Mouse (Mus musculus) gastrocnemius, adult 2 months (tissue): ENCODE measurements at regions not wholly inside any gene's neighbourhood (a gene's known extent, or its start where the extent isn't known, plus 50 kb on each side); places are given as distances from the start of the nearest gene placed in this dataset.
A peak's percentile ranks its signal among the peaks of the same experiment; 100 is the strongest.
"Not testable (repeated sequence)": the region's sequence is repeated elsewhere in the genome, so short reads cannot be mapped to it uniquely, and the experiment has no call there.

Experiments used
- DNase-seq: peaks from one replicate; pipeline ENCODE4 v3.0.0; 2022
- H3K27ac ChIP-seq: fragments of 200-600 bp; 2 replicates; pipeline ENCODE4 v1.8.1; 2022; ENCODE audit warnings: mild to moderate bottlenecking
- H3K4me3 ChIP-seq: fragments of 200-600 bp; 2 replicates; pipeline ENCODE4 v1.8.1; 2022; ENCODE audit warnings: mild to moderate bottlenecking, moderate library complexity
- CTCF ChIP-seq: fragments of 200-600 bp; IDR thresholded peaks from 2 replicates; pipeline ENCODE4 v1.8.1; 2022; ENCODE audit warnings: antibody characterized with exemption, mild to moderate bottlenecking, moderate library complexity
- intact Hi-C: fragments of 180-260 bp; cut with DNase I; formaldehyde crosslinking; loops from one replicate; pipeline ENCODE4 v1.15.1; 2025

GRCm38 (mm10) chr17:47266335-47266734, 102.4 kb upstream of the Mrps10 start:
- intact Hi-C loops, result no loop called here
- no peak for DNase-seq
- no peak for TF ChIP-seq CTCF
- Histone ChIP-seq H3K4me3 (no peak overlapping the region), H3K27ac (no peak overlapping the region)

- TF ChIP-seq CTCF, result no peak
- no peak overlapping the region for H3K4me3 ChIP-seq
- no peak overlapping the region for H3K27ac ChIP-seq
- no peak for DNase-seq
- intact Hi-C loops, result no loop called here
Observed at GRCm38 (mm10) chr17:47262986-47263385, 105.7 kb upstream of the Mrps10 start.

GRCm38 (mm10) chr17:47262141-47262540, 106.5 kb upstream of the Mrps10 start:
- Histone ChIP-seq H3K27ac (no peak overlapping the region), H3K4me3 (no peak overlapping the region)
- DNase-seq, result no peak
- intact Hi-C loops, result no loop called here
- TF ChIP-seq CTCF, result no peak

- no peak for TF ChIP-seq CTCF
- Histone ChIP-seq H3K4me3 (no peak overlapping the region), H3K27ac (no peak overlapping the region)
- intact Hi-C loops, result no loop called here
- DNase-seq, result no peak
Observed at GRCm38 (mm10) chr17:47260976-47261375, 107.7 kb upstream of the Mrps10 start.

GRCm38 (mm10) chr17:47258296-47258695, 110.4 kb upstream of the Mrps10 start:
- intact Hi-C loops, result no loop called here
- no peak overlapping the region for H3K27ac ChIP-seq
- TF ChIP-seq CTCF, result no peak
- no peak for DNase-seq
- H3K4me3 ChIP-seq, result no peak overlapping the region

GRCm38 (mm10) chr17:47255209-47255608, 113.5 kb upstream of the Mrps10 start:
- DNase-seq, result no peak
- Histone ChIP-seq H3K4me3 (no peak overlapping the region), H3K27ac (no peak overlapping the region)
- intact Hi-C loops, result no loop called here
- TF ChIP-seq CTCF, result no peak

GRCm38 (mm10) chr17:47254026-47254425, 114.7 kb upstream of the Mrps10 start:
- no peak overlapping the region for H3K4me3 ChIP-seq
- DNase-seq, result no peak
- H3K27ac ChIP-seq, result no peak overlapping the region
- no peak for TF ChIP-seq CTCF
- intact Hi-C loops, result no loop called here

GRCm38 (mm10) chr17:47250001-47250400, 118.7 kb upstream of the Mrps10 start:
- DNase-seq, result no peak
- intact Hi-C loops, result no loop called here

GRCm38 (mm10) chr17:47249176-47249575, 119.5 kb upstream of the Mrps10 start:
- intact Hi-C loops, result no loop called here
- H3K4me3 ChIP-seq, result no peak overlapping the region
- DNase-seq, result no peak
- no peak overlapping the region for H3K27ac ChIP-seq
- TF ChIP-seq CTCF, result no peak

More at GRCm38 (mm10) chr17:47250001-47250400, 118.7 kb upstream of the Mrps10 start:
- no peak for TF ChIP-seq CTCF
- Histone ChIP-seq H3K4me3 (no peak overlapping the region), H3K27ac (no peak overlapping the region)

GRCm38 (mm10) chr17:47248053-47248452, 120.6 kb upstream of the Mrps10 start:
- Histone ChIP-seq H3K27ac (no peak overlapping the region), H3K4me3 (no peak overlapping the region)
- DNase-seq, result peak; percentile 57
- no peak for TF ChIP-seq CTCF
- intact Hi-C loops, result no loop called here

GRCm38 (mm10) chr17:47247516-47247915, 121.2 kb upstream of the Mrps10 start:
- Histone ChIP-seq H3K4me3 (no peak overlapping the region), H3K27ac (no peak overlapping the region)
- intact Hi-C loops, result no loop called here
- no peak for DNase-seq
- TF ChIP-seq CTCF, result no peak

GRCm38 (mm10) chr17:47246605-47247004, 122.1 kb upstream of the Mrps10 start:
- H3K4me3 ChIP-seq, result no peak overlapping the region
- TF ChIP-seq CTCF, result no peak
- intact Hi-C loops, result no loop called here
- no peak for DNase-seq
- no peak overlapping the region for H3K27ac ChIP-seq

GRCm38 (mm10) chr17:47245635-47246034, 123.1 kb upstream of the Mrps10 start:
- TF ChIP-seq CTCF, result no peak
- no peak for DNase-seq
- intact Hi-C loops, result no loop called here
- no peak overlapping the region for H3K27ac ChIP-seq
- no peak overlapping the region for H3K4me3 ChIP-seq

GRCm38 (mm10) chr17:47239086-47239485, 129.6 kb upstream of the Mrps10 start:
- intact Hi-C loops, result no loop called here
- H3K27ac ChIP-seq, result no peak overlapping the region
- no peak for TF ChIP-seq CTCF
- DNase-seq, result no peak
- H3K4me3 ChIP-seq, result no peak overlapping the region

GRCm38 (mm10) chr17:47237881-47238280, 130.8 kb upstream of the Mrps10 start:
- H3K4me3 ChIP-seq, H3K27ac ChIP-seq, DNase-seq, intact Hi-C loops: not testable (repeated sequence)
